Mouse (Mus musculus) intestine, embryonic 16.5 days (tissue): ENCODE measurements around the gene Nln. TPM values are rescaled to one million over a fixed set of nuclear protein-coding genes. Genes with fewer than 3 reads are reported as not detected.

Experiments used
- ATAC-seq: fragments of 200-750 bp; cut with Nextera tagmentation; 2 replicates; pipeline ENCODE4 v1.8.0; 2017; ENCODE audit warnings: moderate TSS enrichment, moderate library complexity
- H3K27ac ChIP-seq: fragments of 300-500 bp; sonication (generic); 2 replicates; pipeline ENCODE4 v1.5.1; 2014; ENCODE audit warnings: mild to moderate bottlenecking, low read length
- H3K27me3 ChIP-seq: fragments of 300-500 bp; sonication (generic); replicated peaks from 2 replicates; pipeline ENCODE4 v1.6.1; 2014; ENCODE audit warnings: low read length, control low read depth, mixed read lengths; ENCODE audit not compliant: control insufficient read depth, insufficient read depth
- H3K36me3 ChIP-seq: fragments of 300-500 bp; sonication (generic); 2 replicates; pipeline ENCODE4 v1.6.1; 2014; ENCODE audit warnings: low read length, control low read depth; ENCODE audit not compliant: control insufficient read depth, insufficient read depth
- H3K4me1 ChIP-seq: fragments of 300-500 bp; sonication (generic); 2 replicates; pipeline ENCODE4 v1.6.1; 2014; ENCODE audit warnings: low read length, control low read depth, mixed read lengths; ENCODE audit not compliant: control insufficient read depth, insufficient read depth
- H3K4me2 ChIP-seq: fragments of 300-500 bp; sonication (generic); 2 replicates; pipeline ENCODE4 v1.6.1; 2014; ENCODE audit warnings: low read depth, low read length, control low read depth
- H3K4me3 ChIP-seq: fragments of 300-500 bp; sonication (generic); 2 replicates; pipeline ENCODE4 v1.5.1; 2014; ENCODE audit warnings: mild to moderate bottlenecking, low read length
- H3K9ac ChIP-seq: fragments of 300-500 bp; sonication (generic); 2 replicates; pipeline ENCODE4 v1.6.1; 2014; ENCODE audit warnings: low read depth, low read length
- H3K9me3 ChIP-seq: fragments of 300-500 bp; sonication (generic); 2 replicates; pipeline ENCODE4 v1.6.1; 2016; ENCODE audit warnings: low read length, control low read depth; ENCODE audit not compliant: control insufficient read depth
- WGBS: fragments of 180-500 bp; shearing (Covaris S2); extraction: QIAGEN DNeasy Blood & Tissue Kit; methylation state at CpG from one replicate; pipeline ENCODE4 v1.1.7; 2014; 5-methylcytosine and 5-hydroxymethylcytosine counted together
- polyA plus RNA-seq: library from polyadenylated mRNA; unstranded; fragments of >200 nt; fragmentation: Nextera tagmentation; extraction: Ambion mirVana; gene quantifications from 2 replicates; pipeline ENCODE4 v1.2.1, GENCODE M21; 2015

Nln gene
- 18.7 and 19.9 TPM in 2 replicates for polyA plus RNA-seq

DNA sequence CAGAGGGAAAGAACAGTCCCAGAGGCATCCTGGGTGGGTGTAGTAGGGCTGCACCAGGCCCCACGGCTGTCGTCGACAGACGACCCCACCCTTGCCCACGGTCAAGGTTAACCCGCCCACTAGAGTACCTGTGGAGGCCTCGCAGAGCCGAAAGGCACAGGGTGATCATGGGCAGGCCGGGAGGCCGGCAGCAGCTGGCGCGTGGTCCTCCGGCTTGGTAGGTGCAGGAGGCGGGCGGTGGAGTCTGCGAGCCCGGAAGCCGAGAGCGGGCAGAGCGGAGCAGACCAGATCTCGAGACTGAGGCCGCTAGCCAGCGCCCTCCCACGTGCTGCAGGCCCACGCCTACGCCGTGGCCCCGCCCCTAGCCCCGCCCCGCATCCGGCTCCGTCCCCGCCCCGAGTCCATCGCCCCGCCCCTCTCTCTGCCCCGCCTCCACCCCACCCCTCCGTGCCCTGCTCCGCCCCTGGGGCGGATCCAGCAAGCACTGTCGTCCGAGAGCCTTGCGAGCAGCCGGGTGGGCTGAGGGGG, at the start of gene Nln, which contains the start of gene Sgtb:
TSS of gene Nln (minus strand) at position 327 of the 528 bp plus-strand sequence.
TSS of gene Sgtb (plus strand) at position 454 of the 528 bp plus-strand sequence.
- Histone ChIP-seq H3K27me3 (no peaks in the 10 kb centered on the region), H3K36me3 (no peaks in the 10 kb centered on the region), H3K4me2 (peak within 1 kb of the TSS; percentile 98), H3K9me3 (peaks cover under 1% of the 10 kb centered on the region; the same call in 1 of the 2 replicates), H3K4me1 (peaks cover 5% of the 10 kb centered on the region), H3K4me3 (peak within 1 kb of the TSS; percentile 87), H3K9ac (peak within 1 kb of the TSS; percentile 84), H3K27ac (peak within 1 kb of the TSS; percentile 87)
- ATAC-seq, result peak; percentile 99
- WGBS, result under 1% methylated on average over 31 of the region's 44 CpGs

DNA sequence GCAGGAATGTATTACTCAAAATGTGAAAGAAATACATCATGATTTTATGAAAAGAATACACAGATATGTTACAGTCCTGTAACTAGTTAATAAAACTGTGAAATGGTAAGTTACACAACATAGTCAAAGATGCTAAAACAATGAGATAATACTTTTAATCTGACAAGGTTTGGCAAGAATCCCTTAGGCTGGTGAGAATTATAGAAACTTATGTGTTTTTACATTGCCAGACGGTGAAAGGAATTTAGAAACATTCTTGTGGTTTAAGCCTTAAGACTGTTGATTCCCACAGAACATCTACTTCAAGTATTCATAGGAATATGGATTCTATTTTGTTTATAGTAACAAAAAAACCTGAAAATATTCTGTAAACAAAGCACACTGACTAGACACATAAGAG, 46.3 kb upstream of the Nln start:
- H3K36me3 ChIP-seq, result 0 out of 2 replicates have a peak, but pooled peaks cover 10% of the 10 kb centered on the region
- H3K4me1 ChIP-seq, result no peaks in the 10 kb centered on the region
- H3K27ac ChIP-seq, result no peak overlapping the region
- H3K4me2 ChIP-seq, result no peak overlapping the region
- no peak for ATAC-seq
- H3K9ac ChIP-seq, result no peak overlapping the region
- H3K27me3 ChIP-seq, result no peaks in the 10 kb centered on the region
- no peak overlapping the region for H3K4me3 ChIP-seq
- no peaks in the 10 kb centered on the region for H3K9me3 ChIP-seq
- WGBS, result 67% methylated on average over 1 of the region's 1 CpGs

DNA sequence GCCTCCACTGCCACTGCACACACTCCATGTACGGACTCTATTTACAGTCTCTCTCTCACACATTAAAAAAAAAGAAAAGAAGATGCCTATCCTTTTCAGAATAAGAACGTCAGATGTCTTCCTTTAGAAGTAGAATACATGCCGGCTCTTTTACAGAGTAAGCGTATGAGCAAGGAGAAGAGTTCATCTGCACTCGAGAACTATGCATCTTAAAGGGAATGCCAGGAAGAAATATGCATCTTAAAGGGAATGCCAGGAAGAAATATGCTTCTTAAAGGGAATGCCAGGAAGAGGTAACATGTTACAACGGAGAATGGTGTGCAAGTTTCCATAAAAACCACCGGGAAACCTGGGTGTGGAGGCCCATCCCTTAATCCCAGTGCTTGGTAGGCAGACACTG, 45.7 kb upstream of the Nln start:
- Histone ChIP-seq H3K4me1 (no peaks in the 10 kb centered on the region), H3K27ac (no peak overlapping the region), H3K4me2 (no peak overlapping the region), H3K9ac (no peak overlapping the region), H3K36me3 (0 out of 2 replicates have a peak, but pooled peaks cover 6% of the 10 kb centered on the region), H3K9me3 (no peaks in the 10 kb centered on the region), H3K4me3 (no peak overlapping the region), H3K27me3 (no peaks in the 10 kb centered on the region)
- ATAC-seq, result no peak
- 84% methylated on average over 7 of the region's 7 CpGs for WGBS

DNA sequence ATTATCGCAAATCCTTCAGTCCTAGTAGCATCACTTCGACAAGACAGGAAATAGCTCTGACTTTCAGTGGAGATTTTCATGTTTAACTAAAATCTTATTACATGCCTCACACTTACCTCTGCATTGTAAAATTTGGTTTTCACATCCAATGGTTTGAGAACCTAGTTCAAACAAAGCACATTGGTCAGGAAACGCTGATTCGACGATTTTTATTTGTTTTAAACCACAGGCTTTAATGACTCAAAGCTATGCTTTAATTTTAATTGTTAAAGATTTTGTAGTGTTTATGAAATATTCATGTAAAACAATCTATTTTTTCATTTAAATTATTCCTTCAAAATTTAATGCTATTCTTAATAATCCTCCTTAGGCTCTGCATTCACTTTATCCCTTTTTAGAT, 44.8 kb upstream of the Nln start:
- Histone ChIP-seq H3K9me3 (no peaks in the 10 kb centered on the region), H3K27ac (no peak overlapping the region), H3K4me1 (no peaks in the 10 kb centered on the region), H3K36me3 (no peaks in the 10 kb centered on the region; the same call in 1 of the 2 replicates), H3K9ac (no peak overlapping the region), H3K4me2 (no peak overlapping the region), H3K27me3 (no peaks in the 10 kb centered on the region), H3K4me3 (no peak overlapping the region)
- 92% methylated on average over 5 of the region's 5 CpGs for WGBS
- no peak for ATAC-seq

DNA sequence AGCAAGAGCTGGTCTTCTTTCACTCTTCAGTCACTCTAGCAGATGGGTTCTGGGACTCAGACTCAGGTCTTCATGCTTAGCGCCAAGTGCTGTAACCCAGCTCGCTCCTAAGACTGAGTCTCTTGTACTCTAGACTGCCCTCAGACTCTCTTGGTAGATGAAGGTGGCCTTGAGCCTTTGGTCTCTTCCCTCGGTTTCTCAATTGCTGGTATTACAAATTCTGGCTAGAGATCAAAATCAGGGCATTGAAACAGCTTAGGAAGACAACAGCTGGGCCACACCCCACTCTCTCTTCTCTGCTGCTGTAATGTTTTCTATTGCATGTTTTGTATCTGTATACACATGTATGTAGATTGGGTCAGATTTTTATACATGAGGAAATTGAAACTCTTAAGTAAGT, 36.2 kb upstream of the Nln start:
- no peak overlapping the region for H3K4me2 ChIP-seq
- no peaks in the 10 kb centered on the region for H3K27me3 ChIP-seq
- no peaks in the 10 kb centered on the region for H3K9me3 ChIP-seq
- no peak overlapping the region for H3K27ac ChIP-seq
- no peak for ATAC-seq
- H3K4me3 ChIP-seq, result no peak overlapping the region
- 93% methylated on average over 3 of the region's 3 CpGs for WGBS
- H3K4me1 ChIP-seq, result no peaks in the 10 kb centered on the region
- peaks cover 10% of the 10 kb centered on the region for H3K36me3 ChIP-seq
- H3K9ac ChIP-seq, result no peak overlapping the region

DNA sequence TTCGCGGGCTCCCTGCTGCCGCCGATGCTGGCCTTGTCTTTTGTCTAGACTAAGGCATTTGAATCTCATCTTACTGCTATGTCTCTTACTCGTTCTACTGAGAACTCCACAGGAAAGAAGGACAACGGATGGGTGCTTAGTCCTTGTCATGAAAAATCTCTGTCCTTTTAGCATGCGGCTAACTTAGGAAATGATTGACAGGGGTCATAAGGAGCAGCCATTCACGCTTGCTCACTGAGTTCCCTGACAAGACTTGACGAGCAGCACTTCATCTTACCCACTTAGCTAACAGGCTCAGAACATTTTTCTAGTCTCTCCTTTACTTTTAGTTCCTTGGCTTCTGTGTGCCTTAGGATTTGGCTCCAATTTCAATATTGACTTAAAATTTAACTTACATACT, 35.5 kb upstream of the Nln start:
- Histone ChIP-seq H3K4me1 (no peaks in the 10 kb centered on the region), H3K9me3 (no peaks in the 10 kb centered on the region), H3K27ac (no peak overlapping the region), H3K27me3 (no peaks in the 10 kb centered on the region), H3K4me2 (no peak overlapping the region), H3K9ac (no peak overlapping the region), H3K4me3 (no peak overlapping the region), H3K36me3 (peaks cover 10% of the 10 kb centered on the region)
- WGBS, result 78% methylated on average over 9 of the region's 9 CpGs
- no peak for ATAC-seq

DNA sequence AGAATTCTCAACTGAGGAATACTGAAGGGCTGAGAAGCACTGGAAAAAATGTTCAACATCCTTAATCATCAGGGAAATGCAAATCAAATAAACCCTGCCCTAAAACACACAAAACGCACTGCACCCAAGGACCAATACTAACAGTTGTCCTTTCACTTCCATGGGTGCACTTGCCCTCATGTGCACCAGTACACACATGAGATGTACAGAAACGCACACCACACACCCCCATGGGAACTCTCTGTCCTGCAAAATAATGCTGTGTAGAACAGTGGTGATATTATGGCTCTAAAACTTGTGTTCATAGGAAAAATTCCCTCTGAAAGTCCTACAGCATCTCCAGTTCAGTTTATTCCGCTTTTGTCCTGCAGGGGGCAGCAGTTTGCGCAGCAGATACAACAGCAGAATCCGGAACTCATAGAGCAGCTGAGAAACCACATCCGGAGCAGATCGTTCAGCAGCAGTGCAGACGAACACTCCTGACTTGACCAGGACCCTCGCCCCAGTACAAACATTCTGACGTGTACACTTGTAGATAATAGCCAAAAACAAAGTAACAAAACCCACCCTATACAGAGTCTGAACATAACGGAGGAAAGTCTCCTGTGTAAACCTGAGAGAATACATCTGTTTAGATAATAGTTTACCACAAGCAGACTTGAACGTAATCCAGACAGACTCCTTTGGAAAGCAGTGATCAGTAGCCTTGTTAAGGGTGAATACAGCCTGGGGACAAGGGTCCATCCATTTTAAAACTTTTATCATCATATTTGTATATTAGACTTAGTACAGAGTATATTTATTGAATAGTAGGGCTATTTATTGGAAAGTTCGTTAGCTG, 30.2 kb upstream of the Nln start:
- H3K9ac ChIP-seq, result no peak overlapping the region
- no peak overlapping the region for H3K27ac ChIP-seq
- WGBS, result 34% methylated on average over 13 of the region's 13 CpGs
- H3K4me1 ChIP-seq, result no peaks in the 10 kb centered on the region
- H3K9me3 ChIP-seq, result no peaks in the 10 kb centered on the region
- ATAC-seq, result 0 out of 2 replicates have a peak, but pooled peaks have one; percentile 23
- 0 out of 2 replicates have a peak overlapping the region, but pooled peaks have one; percentile 26 for H3K4me2 ChIP-seq
- H3K36me3 ChIP-seq, result peaks cover 1% of the 10 kb centered on the region
- no peak overlapping the region; the same call in 1 of the 2 replicates for H3K4me3 ChIP-seq
- H3K27me3 ChIP-seq, result no peaks in the 10 kb centered on the region

DNA sequence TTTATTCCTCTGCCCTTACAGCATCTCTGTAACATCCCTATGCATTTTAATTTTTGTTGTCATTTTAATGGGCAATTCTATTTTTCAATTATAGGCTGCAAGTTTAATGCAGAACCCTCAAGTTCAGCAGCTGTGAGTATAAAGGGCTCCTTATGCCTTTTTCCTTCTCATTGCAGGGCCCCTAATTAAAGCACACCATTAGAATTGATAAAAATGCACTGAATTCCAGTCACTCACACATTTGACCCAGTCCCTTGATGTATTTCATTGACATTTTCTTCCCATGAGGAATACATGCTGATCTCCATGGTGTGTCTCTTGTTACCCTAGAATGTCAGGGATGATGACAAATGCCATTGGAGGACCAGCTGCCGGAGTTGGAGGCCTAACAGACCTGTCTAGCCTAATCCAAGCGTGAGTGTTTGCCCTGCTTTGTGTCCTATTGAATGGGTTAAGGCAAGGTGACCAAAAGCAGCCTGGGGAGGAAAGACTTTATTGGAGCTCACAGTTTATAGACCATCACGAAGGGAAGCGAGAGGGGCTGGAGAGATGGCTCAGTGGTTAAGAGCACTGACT, 25.2 kb upstream of the Nln start:
- ATAC-seq, result no peak
- H3K4me1 ChIP-seq, result no peaks in the 10 kb centered on the region
- H3K36me3 ChIP-seq, result no peaks in the 10 kb centered on the region
- no peak overlapping the region for H3K4me3 ChIP-seq
- no peak overlapping the region for H3K9ac ChIP-seq
- H3K4me2 ChIP-seq, result no peak overlapping the region
- H3K27ac ChIP-seq, result no peak overlapping the region
- 82% methylated on average over 4 of the region's 4 CpGs for WGBS
- H3K9me3 ChIP-seq, result no peaks in the 10 kb centered on the region
- no peaks in the 10 kb centered on the region for H3K27me3 ChIP-seq

DNA sequence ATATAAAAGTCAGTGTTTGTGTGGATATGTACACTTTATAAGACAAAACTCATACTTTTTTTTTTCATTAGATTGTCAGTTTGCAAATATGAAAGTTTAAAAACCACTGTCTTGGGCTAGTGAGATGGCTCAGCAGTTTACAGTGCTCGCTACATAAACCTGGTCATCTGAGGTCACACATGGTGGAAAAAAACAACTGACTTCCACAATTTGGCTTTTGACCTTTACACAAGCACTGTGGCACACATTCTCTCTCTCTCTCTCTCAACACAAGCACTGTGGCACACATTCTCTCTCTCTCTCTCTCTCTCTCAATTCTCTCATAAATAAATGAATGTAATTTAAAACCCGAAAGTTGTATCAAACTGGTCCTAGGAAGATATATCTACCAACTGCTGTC, 23.1 kb upstream of the Nln start:
- H3K36me3 ChIP-seq, result no peaks in the 10 kb centered on the region
- H3K9ac ChIP-seq, result no peak overlapping the region
- no peak overlapping the region for H3K4me3 ChIP-seq
- no peaks in the 10 kb centered on the region for H3K4me1 ChIP-seq
- H3K27me3 ChIP-seq, result no peaks in the 10 kb centered on the region
- H3K27ac ChIP-seq, result no peak overlapping the region
- no peaks in the 10 kb centered on the region for H3K9me3 ChIP-seq
- 84% methylated on average over 2 of the region's 2 CpGs for WGBS
- no peak for ATAC-seq
- no peak overlapping the region for H3K4me2 ChIP-seq
